Mouse (Mus musculus): Measurements from ENCODE around the gene Clstn1.

Gene Clstn1

GRCm38 (mm10) chr4:149567432-149568026 lies 18.7 kb upstream of the Clstn1 start:
- no peak for DNase-seq (ENCODE audit: low read depth, low spot score)

GRCm38 (mm10) chr4:149568622-149569021 lies 17.6 kb upstream of the Clstn1 start:
- DNase-seq (ENCODE audit: low read depth, low spot score): no peak

GRCm38 (mm10) chr4:149569781-149570497 lies 16.3 kb upstream of the Clstn1 start:
- DNase-seq (ENCODE audit: low read depth, low spot score): no peak

- no peak for DNase-seq (ENCODE audit: low read depth, low spot score)
Observed at GRCm38 (mm10) chr4:149570498-149570863, 15.8 kb upstream of the Clstn1 start.

- no peak for DNase-seq (ENCODE audit: low read depth, low spot score)
Observed at GRCm38 (mm10) chr4:149571209-149571608, 15.1 kb upstream of the Clstn1 start.

- DNase-seq (ENCODE audit: low read depth, low spot score): no peak
Observed at GRCm38 (mm10) chr4:149571651-149572149, 14.6 kb upstream of the Clstn1 start.

- DNase-seq (ENCODE audit: low read depth, low spot score): no peak
Observed at GRCm38 (mm10) chr4:149572446-149572845, 13.8 kb upstream of the Clstn1 start.

GRCm38 (mm10) chr4:149572851-149573250 lies 13.4 kb upstream of the Clstn1 start:
- DNase-seq (ENCODE audit: low read depth, low spot score): no peak

GRCm38 (mm10) chr4:149574391-149574821 lies 11.9 kb upstream of the Clstn1 start:
- no peak for DNase-seq (ENCODE audit: low read depth, low spot score)

- no peak for DNase-seq (ENCODE audit: low read depth, low spot score)
Observed at GRCm38 (mm10) chr4:149576061-149576460, 10.2 kb upstream of the Clstn1 start.

- DNase-seq (ENCODE audit: low read depth, low spot score): no peak
Observed at GRCm38 (mm10) chr4:149576993-149577548, 9.2 kb upstream of the Clstn1 start.

GRCm38 (mm10) chr4:149578085-149578681 lies 8.1 kb upstream of the Clstn1 start:
- DNase-seq (ENCODE audit: low read depth, low spot score): no peak

- no peak for DNase-seq (ENCODE audit: low read depth, low spot score)
Observed at GRCm38 (mm10) chr4:149578831-149579230, 7.4 kb upstream of the Clstn1 start.

- no peak for DNase-seq (ENCODE audit: low read depth, low spot score)
Observed at GRCm38 (mm10) chr4:149585236-149585635, 1.0 kb upstream of the Clstn1 start.

GRCm38 (mm10) chr4:149586783-149587595 lies 721 bp downstream of the Clstn1 start:
- DNase-seq (ENCODE audit: low read depth, low spot score): no peak

- no peak for DNase-seq (ENCODE audit: low read depth, low spot score)
Observed at GRCm38 (mm10) chr4:149587596-149588168, 1.4 kb downstream of the Clstn1 start.

GRCm38 (mm10) chr4:149590200-149590599 lies 3.9 kb downstream of the Clstn1 start:
- DNase-seq (ENCODE audit: low read depth, low spot score): no peak

GRCm38 (mm10) chr4:149591486-149591885 lies 5.2 kb downstream of the Clstn1 start:
- no peak for DNase-seq (ENCODE audit: low read depth, low spot score)

GRCm38 (mm10) chr4:149594913-149595581 lies 8.8 kb downstream of the Clstn1 start:
- DNase-seq (ENCODE audit: low read depth, low spot score): no peak

- DNase-seq (ENCODE audit: low read depth, low spot score): no peak
Observed at GRCm38 (mm10) chr4:149597641-149598208, 11.5 kb downstream of the Clstn1 start.
